Mouse (Mus musculus) liver, embryonic 12.5 days (tissue): ENCODE measurements around the gene Gm3512. TPM values are rescaled to one million over a fixed set of nuclear protein-coding genes. Genes with fewer than 3 reads are reported as not detected.
"Not testable (repeated sequence)": the region's sequence is repeated elsewhere in the genome, so short reads cannot be mapped to it uniquely, and the experiment has no call there.

Experiments
- ATAC-seq: fragments of 200-750 bp; cut with Nextera tagmentation; 2 replicates; pipeline ENCODE4 v1.8.0; 2017; ENCODE audit warnings: moderate number of reproducible peaks, mild to moderate bottlenecking, moderate library complexity
- H3K27ac ChIP-seq: fragments of 300-500 bp; sonication (generic); 2 replicates; pipeline ENCODE4 v1.5.1; 2016; ENCODE audit warnings: mild to moderate bottlenecking
- H3K27me3 ChIP-seq: fragments of 300-500 bp; sonication (generic); replicated peaks from 2 replicates; pipeline ENCODE4 v1.6.1; 2016; ENCODE audit warnings: mild to moderate bottlenecking, moderate library complexity
- H3K36me3 ChIP-seq: fragments of 300-500 bp; sonication (generic); 2 replicates; pipeline ENCODE4 v1.6.1; 2016; ENCODE audit warnings: mild to moderate bottlenecking, moderate library complexity
- H3K4me1 ChIP-seq: fragments of 300-500 bp; sonication (generic); 2 replicates; pipeline ENCODE4 v1.6.1; 2016
- H3K4me2 ChIP-seq: fragments of 300-500 bp; sonication (generic); 2 replicates; pipeline ENCODE4 v1.6.1; 2016; ENCODE audit warnings: mild to moderate bottlenecking, moderate library complexity
- H3K4me3 ChIP-seq: fragments of 300-500 bp; sonication (generic); 2 replicates; pipeline ENCODE4 v1.5.1; 2016; ENCODE audit warnings: mild to moderate bottlenecking, moderate library complexity
- H3K9ac ChIP-seq: fragments of 300-500 bp; sonication (generic); 2 replicates; pipeline ENCODE4 v1.6.1; 2016; ENCODE audit warnings: mild to moderate bottlenecking, moderate library complexity
- H3K9me3 ChIP-seq: fragments of 300-500 bp; sonication (generic); replicated peaks from 2 replicates; pipeline ENCODE4 v1.6.1; 2016; ENCODE audit warnings: mild to moderate bottlenecking, moderate library complexity
- WGBS: fragments of 180-500 bp; shearing (Covaris S2); methylation state at CpG from one replicate; pipeline ENCODE4 v1.1.7; 2016; ENCODE audit not compliant: insufficient replicate concordance; 5-methylcytosine and 5-hydroxymethylcytosine counted together
- polyA plus RNA-seq: library from polyadenylated mRNA; unstranded; fragments of >200 nt; fragmentation: Nextera tagmentation; extraction: Ambion mirVana; gene quantifications from 2 replicates; pipeline ENCODE4 v1.2.1, GENCODE M21; 2016

The Gm3512 gene
- polyA plus RNA-seq, result 0.36 and 0.43 TPM in 2 replicates

- H3K36me3 ChIP-seq, H3K27ac ChIP-seq, H3K27me3 ChIP-seq, H3K4me3 ChIP-seq, H3K4me1 ChIP-seq, H3K4me2 ChIP-seq, ATAC-seq, H3K9me3 ChIP-seq, H3K9ac ChIP-seq: not testable (repeated sequence)
- WGBS, result no CpG with 5 or more reads among the region's 37 CpGs
These were observed at the start of gene Gm3512 for GRCm38 (mm10) chr14:7174483-7174971. Gene Gm3512, minus strand, starts transcription at chr14:7174533.

DNA sequence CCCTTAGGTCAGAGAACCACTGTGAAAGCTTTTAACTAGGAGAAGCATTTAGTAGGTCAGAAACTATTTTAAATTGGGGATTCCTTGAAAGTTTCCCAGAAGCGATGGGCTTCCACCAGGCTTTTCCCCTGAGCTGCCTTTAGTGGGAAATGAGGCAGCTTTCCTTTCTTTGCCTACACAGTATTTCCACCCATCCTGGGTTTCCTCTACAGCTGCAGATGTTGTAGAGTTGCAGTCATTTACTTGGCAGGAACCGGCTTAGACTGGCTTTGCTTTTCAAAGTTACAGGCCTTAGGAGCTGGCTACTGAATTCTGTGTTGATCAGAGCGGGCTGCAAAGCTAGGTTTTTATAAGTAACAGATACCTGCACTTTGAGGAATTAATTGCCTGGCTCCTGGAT is 25.7 kb upstream of the Gm3512 start:
- ATAC-seq, H3K36me3 ChIP-seq, H3K4me3 ChIP-seq, H3K9ac ChIP-seq, H3K9me3 ChIP-seq, H3K4me2 ChIP-seq, H3K4me1 ChIP-seq, H3K27ac ChIP-seq, H3K27me3 ChIP-seq: not testable (repeated sequence)
- WGBS, result 69% methylated on average over 2 of the region's 3 CpGs

- H3K9ac ChIP-seq, ATAC-seq, H3K36me3 ChIP-seq, H3K27me3 ChIP-seq, H3K4me3 ChIP-seq, H3K9me3 ChIP-seq, H3K4me2 ChIP-seq, H3K27ac ChIP-seq, H3K4me1 ChIP-seq: not testable (repeated sequence)
- WGBS, result no CpG with 5 or more reads among the region's 2 CpGs
These were observed 20.1 kb upstream of the Gm3512 start, which contains the start of gene Gm16434 for GRCm38 (mm10) chr14:7194440-7194839. Gene Gm16434, minus strand, starts transcription at chr14:7194540.

GRCm38 (mm10) chr14:7125312-7125711 is 49.0 kb downstream of the Gm3512 start, which contains the start of gene Gm6676:
Gene Gm6676, minus strand, starts transcription at chr14:7125412.
- not testable (repeated sequence) for H3K27ac ChIP-seq, ATAC-seq, H3K9ac ChIP-seq, H3K9me3 ChIP-seq, H3K4me1 ChIP-seq, H3K27me3 ChIP-seq, H3K36me3 ChIP-seq, H3K4me2 ChIP-seq, H3K4me3 ChIP-seq
- WGBS, result no CpG with 5 or more reads among the region's 2 CpGs

DNA sequence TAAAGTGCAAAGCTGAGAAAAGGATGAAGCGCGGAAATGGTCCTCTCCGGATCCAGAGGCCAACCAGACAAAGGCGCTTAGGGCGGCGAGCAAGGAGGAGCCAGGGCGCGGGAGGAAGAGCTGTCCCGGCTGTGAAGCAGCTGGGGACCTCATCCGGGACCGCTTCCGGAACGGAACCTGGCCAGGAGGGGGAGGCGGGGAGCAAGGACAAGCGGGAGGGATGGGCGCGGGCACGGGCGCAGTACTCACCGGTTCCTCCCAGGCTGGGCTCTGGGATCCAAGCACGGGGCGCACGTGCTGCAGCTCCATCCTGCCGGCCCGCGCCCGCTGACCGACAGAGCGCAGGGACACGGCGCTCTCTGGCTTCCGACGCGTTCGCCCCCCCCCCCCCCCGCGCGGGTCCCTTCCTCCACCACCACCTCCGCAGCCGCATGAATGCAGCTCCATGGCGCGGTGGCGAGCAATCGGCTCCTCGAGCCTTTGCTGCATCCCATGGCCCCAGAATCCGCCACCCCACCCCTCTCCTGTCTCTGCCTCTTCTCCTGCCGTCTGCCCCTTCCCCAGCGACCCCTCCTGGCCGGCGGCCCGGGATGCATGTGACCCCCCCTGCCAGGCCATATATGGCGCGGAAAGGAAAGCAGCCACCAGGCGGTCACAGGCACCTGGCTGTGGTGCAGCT is 69.1 kb downstream of the Gm3512 start:
- H3K27me3 ChIP-seq, H3K4me1 ChIP-seq, H3K27ac ChIP-seq, H3K9me3 ChIP-seq, H3K36me3 ChIP-seq, H3K9ac ChIP-seq, ATAC-seq: not testable (repeated sequence)
- WGBS, result 0% methylated on average over 9 of the region's 54 CpGs
- peak overlapping the region; percentile 40 for H3K4me3 ChIP-seq
- peak overlapping the region; percentile 59 for H3K4me2 ChIP-seq

Other genes with a start within 250 kb of the Gm3512 start
- not detected in 2 replicates for gene Gm6356, start 200.7 kb downstream of the Gm3512 start, polyA plus RNA-seq
- not detected in 2 replicates for gene Gm10406, start 147.1 kb downstream of the Gm3512 start, polyA plus RNA-seq
- gene Gm3685, start 129.6 kb downstream of the Gm3512 start, polyA plus RNA-seq, result not detected in 2 replicates
- gene Gm3696, start 73.9 kb downstream of the Gm3512 start, polyA plus RNA-seq, result 0.07 TPM in 1 of 2 replicates, not detected in the other
- not detected in 2 replicates for gene Gm6676, start 49.1 kb downstream of the Gm3512 start, polyA plus RNA-seq
- gene Gm16434, start 20.0 kb upstream of the Gm3512 start, polyA plus RNA-seq, result not detected in 2 replicates
- gene Gm3727, start 90.2 kb upstream of the Gm3512 start, polyA plus RNA-seq, result not detected in 2 replicates
- gene Gm3739, start 140.5 kb upstream of the Gm3512 start, polyA plus RNA-seq, result 0.12 TPM in 1 of 2 replicates, not detected in the other
- not detected in 2 replicates for gene Gm5797, start 157.9 kb upstream of the Gm3512 start, polyA plus RNA-seq
- not detected in 2 replicates for gene Gm8374, start 190.6 kb upstream of the Gm3512 start, polyA plus RNA-seq